Mouse (Mus musculus) hindbrain, embryonic 16.5 days (tissue): ENCODE results near the gene Trap1a. TPM values are rescaled to one million over a fixed set of nuclear protein-coding genes. Genes with fewer than 3 reads are reported as not detected.
"Not testable (repeated sequence)": the region's sequence is repeated elsewhere in the genome, so short reads cannot be mapped to it uniquely, and the experiment has no call there.

Experiments
- ATAC-seq: fragments of 200-750 bp; cut with Nextera tagmentation; 2 replicates; pipeline ENCODE4 v1.8.0; 2017; ENCODE audit warnings: moderate TSS enrichment, moderate library complexity
- H3K27ac ChIP-seq: fragments of 300-500 bp; sonication (generic); 2 replicates; pipeline ENCODE4 v1.5.1; 2014; ENCODE audit warnings: low read depth, mild to moderate bottlenecking, control low read depth, low read length, moderate library complexity
- H3K27me3 ChIP-seq: fragments of 300-500 bp; sonication (generic); replicated peaks from 2 replicates; pipeline ENCODE4 v1.6.1; 2014; ENCODE audit warnings: low read length; ENCODE audit not compliant: control insufficient read depth, insufficient read depth
- H3K36me3 ChIP-seq: fragments of 300-500 bp; sonication (generic); 2 replicates; pipeline ENCODE4 v1.6.1; 2014; ENCODE audit warnings: mild to moderate bottlenecking, low read length, moderate library complexity, mixed read lengths; ENCODE audit not compliant: control insufficient read depth, insufficient read depth
- H3K4me1 ChIP-seq: fragments of 300-500 bp; sonication (generic); 2 replicates; pipeline ENCODE4 v1.6.1; 2014; ENCODE audit warnings: low read depth, low read length; ENCODE audit not compliant: control insufficient read depth, insufficient read depth
- H3K4me2 ChIP-seq: fragments of 300-500 bp; sonication (generic); 2 replicates; pipeline ENCODE4 v1.6.1; 2014; ENCODE audit warnings: mild to moderate bottlenecking, low read length, control low read depth, moderate library complexity
- H3K4me3 ChIP-seq: fragments of 300-500 bp; sonication (generic); 2 replicates; pipeline ENCODE4 v1.5.1; 2014; ENCODE audit warnings: mild to moderate bottlenecking, low read length, control low read depth, moderate library complexity
- H3K9ac ChIP-seq: fragments of 300-500 bp; sonication (generic); 2 replicates; pipeline ENCODE4 v1.6.1; 2014; ENCODE audit warnings: low read depth, mild to moderate bottlenecking, control low read depth, low read length, moderate library complexity
- H3K9me3 ChIP-seq: fragments of 300-500 bp; sonication (generic); 2 replicates; pipeline ENCODE4 v1.6.1; 2014; ENCODE audit warnings: mild to moderate bottlenecking, low read length, moderate library complexity; ENCODE audit not compliant: control insufficient read depth
- WGBS: fragments of 180-500 bp; shearing (Covaris S2); extraction: QIAGEN DNeasy Blood & Tissue Kit; methylation state at CpG from one replicate; pipeline ENCODE4 v1.1.7; 2014; 5-methylcytosine and 5-hydroxymethylcytosine counted together
- polyA plus RNA-seq: library from polyadenylated mRNA; unstranded; fragments of >200 nt; fragmentation: Nextera tagmentation; extraction: Ambion mirVana; gene quantifications from 2 replicates; pipeline ENCODE4 v1.2.1, GENCODE M21; 2015

Gene Trap1a
- polyA plus RNA-seq = not detected in 2 replicates

GRCm38 (mm10) chrX:139333263-139333994, at the start of gene Trap1a:
Trap1a (plus strand) TSS chrX:139333683.
- Histone ChIP-seq H3K36me3 (no peaks in the 10 kb centered on the region), H3K27ac (no peak within 1 kb of the TSS), H3K4me2 (no peak within 1 kb of the TSS), H3K9ac (no peak within 1 kb of the TSS), H3K4me1 (no peaks in the 10 kb centered on the region), H3K4me3 (no peak within 1 kb of the TSS), H3K27me3 (no peaks in the 10 kb centered on the region), H3K9me3 (no peaks in the 10 kb centered on the region)
- no peak for ATAC-seq
- 94% methylated on average over 24 of the region's 24 CpGs for WGBS

GRCm38 (mm10) chrX:139293114-139293513, 40.4 kb upstream of the Trap1a start:
- Histone ChIP-seq H3K4me2 (no peak overlapping the region), H3K9me3 (no peaks in the 10 kb centered on the region)

DNA sequence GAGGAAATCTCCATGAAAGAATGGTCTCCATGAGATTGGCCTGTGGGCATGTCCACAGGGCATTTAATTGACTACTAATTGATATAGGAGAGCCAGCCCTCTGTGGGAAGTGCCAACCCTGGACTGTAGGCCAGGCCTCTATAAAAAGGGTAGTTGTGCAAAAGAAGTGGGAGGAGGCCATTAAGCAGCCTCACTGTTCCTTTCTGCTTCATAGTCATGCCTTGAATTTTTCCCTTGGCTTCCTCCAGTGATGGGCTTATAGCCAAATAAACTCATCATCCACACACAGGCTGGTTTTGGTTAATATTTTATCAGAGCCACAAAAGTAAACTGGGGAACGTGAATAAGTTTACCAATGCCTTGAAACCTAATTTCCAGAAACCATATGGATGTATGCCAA, 38.2 kb upstream of the Trap1a start:
- Histone ChIP-seq H3K4me1 (no peaks in the 10 kb centered on the region), H3K27ac (no peak overlapping the region), H3K9me3 (no peaks in the 10 kb centered on the region), H3K4me2 (no peak overlapping the region), H3K9ac (no peak overlapping the region), H3K4me3 (no peak overlapping the region), H3K36me3 (no peaks in the 10 kb centered on the region), H3K27me3 (no peaks in the 10 kb centered on the region; the same call in 1 of the 2 replicates)
- no peak for ATAC-seq
- 59% methylated on average over 1 of the region's 1 CpGs for WGBS

More at GRCm38 (mm10) chrX:139293114-139293513, 40.4 kb upstream of the Trap1a start:
- Histone ChIP-seq H3K4me1 (no peaks in the 10 kb centered on the region), H3K4me3 (no peak overlapping the region), H3K9ac (no peak overlapping the region), H3K36me3 (no peaks in the 10 kb centered on the region), H3K27me3 (no peaks in the 10 kb centered on the region; the same call in 1 of the 2 replicates), H3K27ac (no peak overlapping the region)
- ATAC-seq = no peak
- 87% methylated on average over 2 of the region's 2 CpGs for WGBS

DNA sequence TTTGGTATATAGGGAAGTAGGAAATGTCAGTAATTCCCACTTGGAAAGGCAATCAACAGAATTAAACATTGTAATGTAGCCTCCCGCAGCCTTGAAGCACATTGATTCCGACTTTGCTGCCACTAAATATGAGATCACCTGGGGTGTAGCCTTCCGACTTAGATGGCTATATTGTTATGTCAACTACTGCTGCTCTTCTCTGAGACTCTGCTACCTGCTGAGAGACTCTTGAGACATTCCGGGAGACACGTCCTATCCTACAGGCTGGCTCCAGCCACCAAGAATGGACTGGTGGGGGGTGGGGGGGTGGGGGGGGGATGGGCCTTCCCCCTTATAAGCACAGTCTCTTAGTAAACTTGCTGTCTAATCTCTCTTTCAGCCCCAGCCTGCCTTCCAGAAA, 16.1 kb upstream of the Trap1a start:
- not testable (repeated sequence) for H3K27me3 ChIP-seq, H3K4me2 ChIP-seq, H3K9me3 ChIP-seq, H3K4me1 ChIP-seq, H3K4me3 ChIP-seq, H3K9ac ChIP-seq, ATAC-seq, H3K36me3 ChIP-seq, H3K27ac ChIP-seq
- 58% methylated on average over 5 of the region's 5 CpGs for WGBS

GRCm38 (mm10) chrX:139332583-139332982, 900 bp upstream of the Trap1a start:
- Histone ChIP-seq H3K9ac (no peak overlapping the region), H3K4me2 (no peak overlapping the region), H3K4me3 (no peak overlapping the region), H3K27me3 (no peaks in the 10 kb centered on the region), H3K4me1 (no peaks in the 10 kb centered on the region), H3K36me3 (no peaks in the 10 kb centered on the region), H3K27ac (no peak overlapping the region), H3K9me3 (no peaks in the 10 kb centered on the region)
- WGBS = 96% methylated on average over 9 of the region's 9 CpGs
- ATAC-seq = no peak

GRCm38 (mm10) chrX:139334504-139335418, 1.3 kb downstream of the Trap1a start:
- WGBS = 88% methylated on average over 14 of the region's 14 CpGs
- no peaks in the 10 kb centered on the region for H3K9me3 ChIP-seq
- no peak for ATAC-seq
- H3K4me1 ChIP-seq = no peaks in the 10 kb centered on the region
- H3K27ac ChIP-seq = no peak overlapping the region
- H3K36me3 ChIP-seq = no peaks in the 10 kb centered on the region
- H3K9ac ChIP-seq = no peak overlapping the region
- no peak overlapping the region for H3K4me2 ChIP-seq
- no peak overlapping the region for H3K4me3 ChIP-seq
- no peaks in the 10 kb centered on the region for H3K27me3 ChIP-seq

DNA sequence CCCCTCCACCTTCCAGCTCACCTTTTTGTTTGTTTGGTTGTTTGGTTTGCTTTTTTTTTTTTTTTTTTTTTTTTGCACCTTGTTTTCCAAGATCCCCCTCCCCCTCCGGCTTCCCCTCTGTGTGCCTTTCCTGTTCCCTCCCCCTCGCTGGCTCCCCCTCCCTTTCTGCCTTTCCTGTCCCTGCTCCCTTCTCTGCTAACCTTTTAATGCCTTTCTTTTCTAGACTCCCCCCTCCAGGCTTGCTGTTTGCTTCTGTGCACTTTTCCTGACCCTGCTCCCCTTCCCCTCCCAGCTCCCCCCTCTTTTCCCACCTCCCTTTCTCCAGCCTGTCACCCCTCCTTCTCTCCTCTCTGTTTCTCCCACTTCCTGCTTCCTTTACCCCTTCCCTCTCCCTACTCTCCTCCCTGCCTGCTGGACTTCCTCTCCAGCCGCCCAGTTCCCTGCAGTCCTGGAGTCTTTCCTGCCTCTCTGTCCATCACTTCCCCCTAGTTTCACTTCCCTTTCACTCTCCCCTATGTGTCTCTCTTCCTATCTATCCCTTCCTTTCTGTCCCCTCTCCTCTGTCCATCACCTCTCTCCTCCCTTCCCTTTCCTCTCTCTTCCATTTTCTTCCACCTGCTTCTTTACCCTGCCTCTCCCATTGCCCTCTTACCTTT, 2.1 kb downstream of the Trap1a start:
- Histone ChIP-seq H3K9ac (no peak overlapping the region), H3K36me3 (no peaks in the 10 kb centered on the region), H3K9me3 (no peaks in the 10 kb centered on the region), H3K4me3 (no peak overlapping the region), H3K27me3 (no peaks in the 10 kb centered on the region), H3K4me2 (no peak overlapping the region), H3K4me1 (no peaks in the 10 kb centered on the region), H3K27ac (no peak overlapping the region)
- WGBS = 82% methylated on average over 3 of the region's 3 CpGs
- no peak for ATAC-seq

- no peaks in the 10 kb centered on the region for H3K4me1 ChIP-seq
- no peaks in the 10 kb centered on the region for H3K36me3 ChIP-seq
- H3K4me2 ChIP-seq = no peak overlapping the region
- H3K27ac ChIP-seq = no peak overlapping the region
- no peaks in the 10 kb centered on the region for H3K27me3 ChIP-seq
- ATAC-seq = no peak
- H3K9ac ChIP-seq = no peak overlapping the region
- no peaks in the 10 kb centered on the region for H3K9me3 ChIP-seq
- 100% methylated on average over 4 of the region's 4 CpGs for WGBS
- no peak overlapping the region for H3K4me3 ChIP-seq
Observed at GRCm38 (mm10) chrX:139339553-139339952, 6.1 kb downstream of the Trap1a start.

- no peak overlapping the region for H3K9ac ChIP-seq
- ATAC-seq = no peak
- no peaks in the 10 kb centered on the region for H3K9me3 ChIP-seq
- H3K36me3 ChIP-seq = no peaks in the 10 kb centered on the region
- no peaks in the 10 kb centered on the region for H3K27me3 ChIP-seq
- H3K4me1 ChIP-seq = no peaks in the 10 kb centered on the region
- no peak overlapping the region for H3K4me2 ChIP-seq
- no peak overlapping the region for H3K4me3 ChIP-seq
- no peak overlapping the region for H3K27ac ChIP-seq
- WGBS = 93% methylated on average over 2 of the region's 2 CpGs
Observed at GRCm38 (mm10) chrX:139341185-139341584, 7.7 kb downstream of the Trap1a start.
